Mouse (Mus musculus) layer of hippocampus, postnatal 36 days (tissue): ENCODE results near the gene Arpp19. TPM values are rescaled to one million over a fixed set of nuclear protein-coding genes. Genes with fewer than 3 reads are reported as not detected.

Experiments
- DNase-seq, 2 experiments: peaks; one replicate each; pipeline ENCODE4 v3.0.0; 2022
- total RNA-seq, 2 experiments: library from RNA; stranded (reverse); gene quantifications; 2 replicates each; pipeline ENCODE4 v1.2.3; 2021

Arpp19 gene
- total RNA-seq, 2 experiments from 2014 or later, result 173 to 178 TPM

GRCm38 (mm10) chr9:75102131-75102530 is 64.7 kb downstream of the Arpp19 start:
- no peak for DNase-seq

Other genes with a start within 250 kb of the Arpp19 start
- gene Onecut1, start 175.7 kb upstream of the Arpp19 start, total RNA-seq, result 1 to 10 TPM in 1 of 2 experiments, under 1 TPM in 1; 0.35 to 1.1 TPM
- gene Fam214a, start 84.7 kb upstream of the Arpp19 start, total RNA-seq, result 10 to 100 TPM; 42.2 to 47.4 TPM
- 100 to 1,000 TPM; 189 to 191 TPM for gene Myo5a, start 33.4 kb downstream of the Arpp19 start, total RNA-seq
- gene Myo5c, start 194.4 kb downstream of the Arpp19 start, total RNA-seq, result under 1 TPM; 0.50 to 0.53 TPM